Mouse (Mus musculus): ENCODE measurements around the gene Hspd1.

The Hspd1 gene

GRCm38 (mm10) chr1:55042246-55042645 is 45.8 kb downstream of the Hspd1 start:
- DNase-seq (ENCODE audit: inconsistent ontology term) = no peak

- DNase-seq (ENCODE audit: inconsistent ontology term) = no peak
Observed at GRCm38 (mm10) chr1:55041691-55042090, 46.4 kb downstream of the Hspd1 start.

GRCm38 (mm10) chr1:55039944-55040343 is 48.1 kb downstream of the Hspd1 start:
- DNase-seq (ENCODE audit: inconsistent ontology term) = no peak

- DNase-seq (ENCODE audit: inconsistent ontology term) = no peak
Observed at GRCm38 (mm10) chr1:55031026-55031779, 56.8 kb downstream of the Hspd1 start.

- no peak for DNase-seq (ENCODE audit: inconsistent ontology term)
Observed at GRCm38 (mm10) chr1:55029446-55029845, 58.6 kb downstream of the Hspd1 start.

- DNase-seq (ENCODE audit: inconsistent ontology term) = no peak
Observed at GRCm38 (mm10) chr1:55028512-55029249, 59.4 kb downstream of the Hspd1 start.

- no peak for DNase-seq (ENCODE audit: inconsistent ontology term)
Observed at GRCm38 (mm10) chr1:55027966-55028365, 60.1 kb downstream of the Hspd1 start.
